Mouse (Mus musculus) lung, adult 2 months (tissue): Measurements from ENCODE around the gene Eif5a2.
A peak's percentile ranks its signal among the peaks of the same experiment; 100 is the strongest.

ENCODE experiments used
- CTCF ChIP-seq: fragments of 200-500 bp; IDR thresholded peaks from 2 replicates; pipeline ENCODE4 v1.5.1; 2011; ENCODE audit warnings: mild to moderate bottlenecking, low read length, control low read depth; ENCODE audit not compliant: insufficient read depth
- POLR2A ChIP-seq: fragments of 200-500 bp; IDR thresholded peaks from 2 replicates; pipeline ENCODE4 v1.6.1; 2011; ENCODE audit warnings: low read depth, mild to moderate bottlenecking, control low read depth, low read length, borderline replicate concordance; ENCODE audit errors: extremely low read depth

GRCm38 (mm10) chr3:28745835-28746483, 35.1 kb upstream of the Eif5a2 start:
- TF ChIP-seq CTCF (peak; percentile 98), POLR2A (no peak)
